Mouse (Mus musculus) forebrain, embryonic 14.5 days (tissue): ENCODE data around the gene Tnfsf14. TPM values are rescaled to one million over a fixed set of nuclear protein-coding genes. Genes with fewer than 3 reads are reported as not detected.

Experiments
- ATAC-seq: fragments of 200-750 bp; cut with Nextera tagmentation; 2 replicates; pipeline ENCODE4 v1.8.0; 2017; ENCODE audit warnings: mild to moderate bottlenecking, moderate library complexity
- DNase-seq: peaks from one replicate; pipeline ENCODE4 v3.0.0-alpha.2; 2015; ENCODE audit warnings: low spot score
- H3K27ac ChIP-seq: fragments of 300-500 bp; sonication (generic); 2 replicates; pipeline ENCODE4 v1.5.1; 2014; ENCODE audit warnings: low read depth, mild to moderate bottlenecking, control low read depth, low read length, moderate library complexity
- H3K27me3 ChIP-seq: fragments of 300-500 bp; sonication (generic); replicated peaks from 2 replicates; pipeline ENCODE4 v1.6.1; 2014; ENCODE audit warnings: low read length, control low read depth, mixed read lengths; ENCODE audit not compliant: control insufficient read depth, insufficient read depth
- H3K36me3 ChIP-seq: fragments of 300-500 bp; sonication (generic); 2 replicates; pipeline ENCODE4 v1.6.1; 2014; ENCODE audit warnings: low read length, control low read depth; ENCODE audit not compliant: control insufficient read depth, insufficient read depth
- H3K4me1 ChIP-seq: fragments of 300-500 bp; sonication (generic); 2 replicates; pipeline ENCODE4 v1.6.1; 2014; ENCODE audit warnings: antibody characterized with exemption, low read length, control low read depth; ENCODE audit not compliant: control insufficient read depth, insufficient read depth
- H3K4me2 ChIP-seq: fragments of 300-500 bp; sonication (generic); 2 replicates; pipeline ENCODE4 v1.6.1; 2014; ENCODE audit warnings: mild to moderate bottlenecking, control low read depth, low read length
- H3K4me3 ChIP-seq: fragments of 300-500 bp; sonication (generic); 2 replicates; pipeline ENCODE4 v1.5.1; 2014; ENCODE audit warnings: low read depth, low read length, control low read depth
- H3K9ac ChIP-seq: fragments of 300-500 bp; sonication (generic); 2 replicates; pipeline ENCODE4 v1.6.1; 2014; ENCODE audit warnings: mild to moderate bottlenecking, low read length, control low read depth, moderate library complexity
- H3K9me3 ChIP-seq: fragments of 300-500 bp; sonication (generic); replicated peaks from 2 replicates; pipeline ENCODE4 v1.6.1; 2016; ENCODE audit warnings: low read length, control low read depth, mixed read lengths; ENCODE audit not compliant: control insufficient read depth
- WGBS: fragments of 180-500 bp; shearing (Covaris S2); extraction: QIAGEN DNeasy Blood & Tissue Kit; methylation state at CpG from one replicate; pipeline ENCODE4 v1.1.7; 2014; 5-methylcytosine and 5-hydroxymethylcytosine counted together
- polyA plus RNA-seq: library from polyadenylated mRNA; unstranded; fragments of >200 nt; fragmentation: Nextera tagmentation; extraction: Ambion mirVana; gene quantifications from 2 replicates; pipeline ENCODE4 v1.2.1, GENCODE M21; 2014

Gene Tnfsf14
- not detected in 2 replicates for polyA plus RNA-seq

DNA sequence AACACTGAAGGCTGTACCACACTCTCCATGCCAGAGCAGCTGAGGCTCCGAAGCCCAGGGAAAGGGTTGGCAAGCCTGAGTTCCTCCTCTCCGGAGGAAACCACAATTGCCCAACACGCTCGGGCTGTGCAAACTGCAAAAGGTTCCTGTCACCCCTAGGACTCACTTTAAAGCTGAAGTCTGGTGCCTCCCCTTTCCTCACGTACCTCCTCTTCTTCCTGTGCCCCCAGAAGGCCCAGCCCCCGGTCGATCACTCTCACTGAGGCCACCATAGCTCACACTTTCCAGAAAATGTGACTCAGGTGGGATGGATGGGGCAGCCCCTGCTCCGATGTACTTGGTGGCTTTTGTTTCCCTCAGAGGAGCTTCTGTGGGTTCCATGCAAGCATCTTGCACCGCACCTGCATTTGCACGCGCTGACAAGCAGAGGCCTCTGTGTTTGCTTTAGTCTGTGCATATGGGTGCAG, at the start of gene Tnfsf14:
Tnfsf14 (minus strand) TSS at position 137 of the 467 bp plus-strand sequence.
- H3K27ac ChIP-seq = no peak within 1 kb of the TSS
- no peak within 1 kb of the TSS for H3K4me2 ChIP-seq
- no peak for DNase-seq
- H3K9ac ChIP-seq = no peak within 1 kb of the TSS
- 85% methylated on average over 11 of the region's 11 CpGs for WGBS
- H3K4me3 ChIP-seq = no peak within 1 kb of the TSS
- no peaks in the 10 kb centered on the region for H3K4me1 ChIP-seq
- no peaks in the 10 kb centered on the region for H3K9me3 ChIP-seq
- no peaks in the 10 kb centered on the region for H3K27me3 ChIP-seq
- no peaks in the 10 kb centered on the region for H3K36me3 ChIP-seq
- ATAC-seq = no peak

DNA sequence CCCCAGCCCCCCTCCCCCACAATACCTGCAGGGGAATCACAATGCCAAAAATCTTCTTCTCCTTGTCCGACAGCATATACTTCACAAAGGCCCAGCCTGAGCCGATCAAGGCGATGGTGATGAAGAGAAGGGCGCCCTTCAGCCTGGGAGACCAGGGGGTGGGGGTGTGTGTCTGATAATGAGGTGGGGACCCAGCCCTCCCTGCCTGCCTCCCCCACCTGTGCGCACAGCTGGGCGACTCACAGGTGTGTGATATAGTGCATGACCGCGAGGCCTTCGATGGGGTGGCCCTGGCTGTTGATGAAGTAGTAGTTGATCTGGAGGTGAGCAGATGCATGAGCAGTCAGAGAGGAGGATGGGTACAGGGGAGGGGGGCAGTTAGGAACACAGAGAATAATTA, 43.2 kb upstream of the Tnfsf14 start:
- no peak for ATAC-seq
- 95% methylated on average over 9 of the region's 9 CpGs for WGBS
- H3K27me3 ChIP-seq = no peaks in the 10 kb centered on the region

GRCm38 (mm10) chr17:57235803-57236202, 41.8 kb upstream of the Tnfsf14 start:
- ATAC-seq (no peak), DNase-seq (no peak)
- H3K36me3 ChIP-seq = peaks cover 36% of the 10 kb centered on the region
- no peak overlapping the region for H3K27ac ChIP-seq
- H3K4me1 ChIP-seq = no peaks in the 10 kb centered on the region
- H3K4me3 ChIP-seq = no peak overlapping the region
- 83% methylated on average over 5 of the region's 5 CpGs for WGBS
- no peak overlapping the region for H3K9ac ChIP-seq
- no peak overlapping the region for H3K4me2 ChIP-seq
- H3K9me3 ChIP-seq = no peaks in the 10 kb centered on the region
- no peaks in the 10 kb centered on the region for H3K27me3 ChIP-seq

More for the DNA sequence above, 43.2 kb upstream of the Tnfsf14 start:
- H3K9ac ChIP-seq = no peak overlapping the region
- H3K4me2 ChIP-seq = no peak overlapping the region
- no peaks in the 10 kb centered on the region for H3K9me3 ChIP-seq
- H3K4me3 ChIP-seq = no peak overlapping the region
- no peak for DNase-seq
- no peak overlapping the region for H3K27ac ChIP-seq
- H3K4me1 ChIP-seq = no peaks in the 10 kb centered on the region
- H3K36me3 ChIP-seq = peaks cover 44% of the 10 kb centered on the region

- ATAC-seq (no peak), DNase-seq (no peak)
- H3K36me3 ChIP-seq = peaks cover 36% of the 10 kb centered on the region
- no peaks in the 10 kb centered on the region for H3K27me3 ChIP-seq
- no peak overlapping the region for H3K4me3 ChIP-seq
- no peak overlapping the region for H3K4me2 ChIP-seq
- no peaks in the 10 kb centered on the region for H3K9me3 ChIP-seq
- no peak overlapping the region for H3K27ac ChIP-seq
- no peaks in the 10 kb centered on the region for H3K4me1 ChIP-seq
- no peak overlapping the region for H3K9ac ChIP-seq
- WGBS = 86% methylated on average over 12 of the region's 12 CpGs
Measured at GRCm38 (mm10) chr17:57234254-57234928, 40.4 kb upstream of the Tnfsf14 start.

DNA sequence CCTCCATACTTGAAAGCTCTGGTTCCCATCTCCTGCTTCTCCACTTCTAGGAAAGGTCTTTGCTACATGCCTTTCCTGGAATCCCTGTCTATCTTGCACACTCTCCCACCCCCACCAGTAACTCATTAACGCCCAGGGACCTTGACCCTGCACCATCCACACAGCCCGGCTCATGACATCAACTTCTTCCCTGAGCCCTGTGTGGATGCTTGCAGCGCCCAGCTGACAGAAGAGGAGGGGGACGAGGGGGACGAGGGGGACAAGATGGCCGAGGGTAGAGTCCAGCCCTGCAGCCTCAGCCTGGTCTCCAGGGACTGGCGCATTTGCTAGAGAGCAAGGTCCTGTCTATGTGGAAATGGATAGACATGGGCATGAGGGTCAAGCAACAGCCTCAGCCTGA, 39.1 kb upstream of the Tnfsf14 start:
- ATAC-seq = no peak
- DNase-seq = no peak
- H3K4me3 ChIP-seq = no peak overlapping the region
- no peak overlapping the region for H3K4me2 ChIP-seq
- no peaks in the 10 kb centered on the region for H3K9me3 ChIP-seq
- no peak overlapping the region for H3K9ac ChIP-seq
- 55% methylated on average over 7 of the region's 7 CpGs for WGBS
- H3K4me1 ChIP-seq = no peaks in the 10 kb centered on the region
- no peaks in the 10 kb centered on the region for H3K27me3 ChIP-seq
- H3K36me3 ChIP-seq = peaks cover 31% of the 10 kb centered on the region
- H3K27ac ChIP-seq = no peak overlapping the region

DNA sequence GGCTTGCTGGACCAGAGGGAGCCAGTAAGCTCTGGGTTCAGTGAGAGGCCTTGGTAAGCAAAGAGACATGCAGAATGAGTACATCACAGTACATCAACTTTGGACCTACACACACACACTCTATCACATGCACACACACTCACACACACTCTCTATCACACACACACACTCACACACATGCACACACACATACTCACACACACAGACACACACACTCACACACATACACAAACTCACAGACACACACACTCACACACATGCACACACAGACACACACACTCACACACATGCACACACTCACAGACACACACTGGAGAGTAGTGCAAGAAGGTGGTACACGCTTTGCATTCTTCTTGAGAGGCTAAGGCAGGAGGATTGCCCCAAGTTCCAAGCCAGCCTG, 38.2 kb upstream of the Tnfsf14 start:
- Histone ChIP-seq H3K9ac (no peak overlapping the region), H3K27me3 (no peaks in the 10 kb centered on the region), H3K4me1 (no peaks in the 10 kb centered on the region), H3K36me3 (peaks cover 23% of the 10 kb centered on the region), H3K4me2 (no peak overlapping the region), H3K9me3 (no peaks in the 10 kb centered on the region), H3K4me3 (no peak overlapping the region), H3K27ac (no peak overlapping the region)
- no peak for ATAC-seq
- 74% methylated on average over 1 of the region's 1 CpGs for WGBS
- no peak for DNase-seq

- Histone ChIP-seq H3K36me3 (peaks cover 14% of the 10 kb centered on the region; the same call in 1 of the 2 replicates), H3K27me3 (no peaks in the 10 kb centered on the region), H3K9ac (no peak overlapping the region), H3K4me2 (no peak overlapping the region), H3K4me1 (no peaks in the 10 kb centered on the region), H3K4me3 (no peak overlapping the region), H3K27ac (no peak overlapping the region), H3K9me3 (no peaks in the 10 kb centered on the region)
- ATAC-seq (no peak), DNase-seq (no peak)
Measured at GRCm38 (mm10) chr17:57231321-57231771, 37.4 kb upstream of the Tnfsf14 start.

DNA sequence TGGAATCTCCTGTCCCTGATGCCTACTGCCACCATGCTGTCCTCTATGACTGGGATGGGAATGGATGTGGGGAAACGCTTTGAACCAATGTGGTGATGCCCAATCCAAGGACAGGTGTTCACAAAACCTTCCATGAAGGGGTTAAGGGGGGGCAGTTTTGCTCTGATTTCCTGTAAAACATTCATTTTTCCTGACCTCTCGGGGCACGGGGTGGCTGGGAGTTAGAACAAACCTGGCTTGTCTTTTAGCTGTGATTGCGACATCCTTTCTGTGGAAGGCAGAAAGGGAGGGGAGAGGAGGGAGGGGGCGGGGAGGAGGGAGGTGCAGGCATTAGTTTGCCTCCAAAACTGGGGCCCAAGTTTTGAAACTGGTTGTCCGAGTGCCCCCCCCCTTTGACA, 36.8 kb upstream of the Tnfsf14 start:
- H3K4me3 ChIP-seq = no peak overlapping the region
- 78% methylated on average over 6 of the region's 6 CpGs for WGBS
- H3K4me1 ChIP-seq = no peaks in the 10 kb centered on the region
- no peaks in the 10 kb centered on the region for H3K9me3 ChIP-seq
- peaks cover 8% of the 10 kb centered on the region; the same call in 1 of the 2 replicates for H3K36me3 ChIP-seq
- ATAC-seq (no peak), DNase-seq (no peak)
- H3K9ac ChIP-seq = no peak overlapping the region
- H3K27me3 ChIP-seq = no peaks in the 10 kb centered on the region
- H3K27ac ChIP-seq = no peak overlapping the region
- no peak overlapping the region for H3K4me2 ChIP-seq

- 77% methylated on average over 15 of the region's 15 CpGs for WGBS
- no peak for DNase-seq
- no peaks in the 10 kb centered on the region for H3K9me3 ChIP-seq
- no peak overlapping the region for H3K9ac ChIP-seq
- H3K27me3 ChIP-seq = no peaks in the 10 kb centered on the region
- H3K4me1 ChIP-seq = no peaks in the 10 kb centered on the region
- H3K27ac ChIP-seq = no peak overlapping the region
- H3K4me3 ChIP-seq = no peak overlapping the region
- H3K4me2 ChIP-seq = no peak overlapping the region
- no peak for ATAC-seq
- 0 out of 2 replicates have a peak, but pooled peaks cover 6% of the 10 kb centered on the region for H3K36me3 ChIP-seq
Measured at GRCm38 (mm10) chr17:57229851-57230727, 36.1 kb upstream of the Tnfsf14 start.
